Mouse (Mus musculus) limb, embryonic 12.5 days (tissue): ENCODE measurements around the gene Itsn1. TPM values are rescaled to one million over a fixed set of nuclear protein-coding genes. Genes with fewer than 3 reads are reported as not detected.

Experiments used
- ATAC-seq: fragments of 200-750 bp; cut with Nextera tagmentation; 2 replicates; pipeline ENCODE4 v1.8.0; 2017; ENCODE audit warnings: low read depth, moderate TSS enrichment; ENCODE audit not compliant: insufficient number of reproducible peaks, insufficient read depth, low FRiP score, low TSS enrichment
- H3K27ac ChIP-seq: fragments of 300-500 bp; sonication (generic); 2 replicates; pipeline ENCODE4 v1.5.1; 2016; ENCODE audit warnings: mild to moderate bottlenecking, moderate library complexity
- H3K27me3 ChIP-seq: fragments of 300-500 bp; sonication (generic); 2 replicates; pipeline ENCODE4 v1.6.1; 2016; ENCODE audit warnings: mild to moderate bottlenecking, moderate library complexity
- H3K36me3 ChIP-seq: fragments of 300-500 bp; sonication (generic); 2 replicates; pipeline ENCODE4 v1.6.1; 2016; ENCODE audit warnings: mild to moderate bottlenecking, moderate library complexity
- H3K4me1 ChIP-seq: fragments of 300-500 bp; sonication (generic); replicated peaks from 2 replicates; pipeline ENCODE4 v1.6.1; 2016
- H3K4me2 ChIP-seq: fragments of 300-500 bp; sonication (generic); 2 replicates; pipeline ENCODE4 v1.6.1; 2016; ENCODE audit warnings: mild to moderate bottlenecking, moderate library complexity
- H3K4me3 ChIP-seq: fragments of 300-500 bp; sonication (generic); replicated peaks from 2 replicates; pipeline ENCODE4 v1.5.1; 2016; ENCODE audit warnings: mild to moderate bottlenecking
- H3K9ac ChIP-seq: fragments of 300-500 bp; sonication (generic); replicated peaks from 2 replicates; pipeline ENCODE4 v1.6.1; 2016; ENCODE audit warnings: mild to moderate bottlenecking, moderate library complexity
- H3K9me3 ChIP-seq: fragments of 300-500 bp; sonication (generic); 2 replicates; pipeline ENCODE4 v1.6.1; 2016; ENCODE audit warnings: mild to moderate bottlenecking, moderate library complexity
- WGBS: fragments of 180-500 bp; shearing (Covaris S2); methylation state at CpG from one replicate; pipeline ENCODE4 v1.1.7; 2016; 5-methylcytosine and 5-hydroxymethylcytosine counted together
- polyA plus RNA-seq: library from polyadenylated mRNA; unstranded; fragments of >200 nt; fragmentation: Nextera tagmentation; extraction: Ambion mirVana; gene quantifications from 2 replicates; pipeline ENCODE4 v1.2.1, GENCODE M21; 2016

Gene Itsn1
- polyA plus RNA-seq, 1 experiment from 2014 or later = 39.8 TPM

DNA sequence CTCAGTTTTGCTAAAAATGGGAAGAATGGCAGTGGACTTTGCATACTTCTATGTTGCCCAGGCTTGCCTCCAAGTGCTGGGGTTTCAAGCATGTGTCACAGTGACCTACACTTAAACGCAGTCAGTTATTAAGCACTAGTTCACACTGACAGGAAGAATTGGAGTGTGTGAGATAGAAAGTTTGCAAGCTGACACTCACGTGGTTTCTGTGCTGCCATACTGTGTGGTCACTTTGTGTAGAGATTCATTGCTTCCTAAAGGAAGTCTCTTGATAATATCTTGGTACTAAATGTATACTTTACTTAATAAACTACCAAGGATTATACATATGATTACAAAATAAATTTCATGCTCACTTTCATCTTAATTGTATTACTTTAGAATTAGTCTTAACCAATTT lies 3.7 kb downstream of the Itsn1 start:
- no peak overlapping the region for H3K4me3 ChIP-seq
- H3K9me3 ChIP-seq = no peaks in the 10 kb centered on the region
- no peaks in the 10 kb centered on the region for H3K27me3 ChIP-seq
- no peaks in the 10 kb centered on the region for H3K36me3 ChIP-seq
- H3K9ac ChIP-seq = no peak overlapping the region
- no peak overlapping the region for H3K4me2 ChIP-seq
- 67% methylated on average over 2 of the region's 2 CpGs for whole genome bisulfite sequencing
- no peak for ATAC-seq
- H3K4me1 ChIP-seq = peaks cover 26% of the 10 kb centered on the region
- no peak overlapping the region for H3K27ac ChIP-seq

DNA sequence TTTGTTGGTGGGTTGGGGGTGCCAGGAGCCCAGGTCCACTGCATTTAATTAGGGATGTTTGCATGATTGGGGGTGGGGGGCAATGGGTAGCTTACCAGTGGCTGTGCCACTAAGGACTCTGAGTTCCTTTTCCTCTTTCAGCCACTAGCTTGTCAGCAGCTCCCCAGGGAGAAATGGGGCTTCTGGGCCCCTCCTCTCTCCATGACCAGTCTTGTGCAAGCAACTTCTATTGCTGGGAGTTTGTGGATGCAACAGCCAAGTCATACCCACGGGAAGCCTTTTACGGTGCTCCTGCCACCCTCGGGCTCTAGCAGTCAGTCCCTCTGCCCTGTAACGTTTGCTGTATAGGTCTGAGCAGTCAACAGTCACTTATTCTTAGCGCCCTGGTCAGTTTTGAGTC lies 5.7 kb downstream of the Itsn1 start:
- H3K27me3 ChIP-seq = no peaks in the 10 kb centered on the region
- H3K36me3 ChIP-seq = no peaks in the 10 kb centered on the region
- ATAC-seq = no peak
- no peak overlapping the region for H3K4me2 ChIP-seq
- 64% methylated on average over 5 of the region's 5 CpGs for WGBS
- H3K4me3 ChIP-seq = no peak overlapping the region
- no peaks in the 10 kb centered on the region for H3K9me3 ChIP-seq
- H3K9ac ChIP-seq = no peak overlapping the region
- peaks cover 24% of the 10 kb centered on the region for H3K4me1 ChIP-seq
- no peak overlapping the region for H3K27ac ChIP-seq

DNA sequence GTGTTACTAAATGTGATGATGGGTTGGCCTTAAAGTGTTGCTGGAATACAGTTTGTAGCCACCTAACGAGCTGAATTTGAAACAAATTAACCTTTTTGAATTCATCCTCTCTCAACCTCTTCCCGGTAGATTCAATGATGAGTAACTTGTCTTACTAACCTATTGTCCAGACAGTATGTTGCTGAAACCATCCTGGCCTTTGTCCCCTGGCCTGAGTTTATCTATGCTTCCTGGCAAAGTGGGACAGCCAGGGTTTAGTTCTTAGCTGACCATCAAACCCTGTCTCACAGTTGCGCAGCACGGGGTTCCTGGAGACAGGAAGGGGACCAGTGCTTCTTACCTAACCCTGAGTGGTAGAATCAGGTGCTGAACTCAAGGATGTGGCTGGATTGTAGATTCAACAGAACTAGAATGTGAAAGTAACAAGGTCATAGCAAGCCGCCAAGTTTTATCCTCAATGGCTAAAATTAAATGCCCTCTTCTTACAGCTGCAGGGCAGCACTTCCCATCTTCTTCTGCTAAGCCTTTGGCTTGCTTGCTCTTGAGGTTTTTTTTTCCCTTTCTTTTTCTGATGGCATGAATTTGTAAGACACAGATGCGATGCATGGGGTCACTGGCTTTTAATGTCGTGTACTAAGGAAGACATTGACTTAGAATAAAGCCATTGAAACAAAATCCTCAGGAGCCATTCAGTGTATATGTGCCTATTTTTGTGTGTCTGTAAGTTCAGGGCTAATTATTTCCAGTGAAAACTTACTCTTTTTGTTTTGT lies 7.2 kb downstream of the Itsn1 start:
- H3K4me1 ChIP-seq = peaks cover 21% of the 10 kb centered on the region
- no peaks in the 10 kb centered on the region for H3K36me3 ChIP-seq
- no peak overlapping the region for H3K4me2 ChIP-seq
- 82% methylated on average over 7 of the region's 7 CpGs for WGBS
- no peak for ATAC-seq
- H3K9ac ChIP-seq = no peak overlapping the region
- no peak overlapping the region for H3K27ac ChIP-seq
- H3K9me3 ChIP-seq = no peaks in the 10 kb centered on the region
- no peak overlapping the region for H3K4me3 ChIP-seq
- no peaks in the 10 kb centered on the region for H3K27me3 ChIP-seq

DNA sequence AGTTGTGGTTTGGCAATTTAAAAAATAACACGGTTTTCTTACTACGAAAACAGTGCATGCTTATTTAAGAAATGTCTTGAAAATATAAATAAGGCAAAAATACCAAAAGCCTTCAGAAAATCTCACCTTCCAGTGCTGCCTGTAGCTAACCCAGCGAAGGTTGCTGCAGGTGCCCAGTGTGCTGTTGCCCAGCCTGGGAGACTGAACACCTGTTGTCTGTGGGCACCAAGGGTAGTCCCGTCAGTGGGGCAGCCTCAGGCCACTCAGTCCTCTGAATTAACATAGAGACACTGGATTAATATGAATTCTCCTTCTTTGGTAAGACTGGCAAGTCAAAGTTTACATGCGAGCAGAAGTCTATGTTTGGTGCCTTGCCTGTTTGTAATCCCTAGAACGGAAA lies 9.4 kb downstream of the Itsn1 start:
- Histone ChIP-seq H3K36me3 (no peaks in the 10 kb centered on the region), H3K9ac (no peak overlapping the region), H3K9me3 (no peaks in the 10 kb centered on the region), H3K4me3 (no peak overlapping the region), H3K27ac (no peak overlapping the region), H3K27me3 (no peaks in the 10 kb centered on the region), H3K4me1 (peaks cover 19% of the 10 kb centered on the region), H3K4me2 (no peak overlapping the region)
- 86% methylated on average over 6 of the region's 6 CpGs for WGBS
- ATAC-seq = no peak

DNA sequence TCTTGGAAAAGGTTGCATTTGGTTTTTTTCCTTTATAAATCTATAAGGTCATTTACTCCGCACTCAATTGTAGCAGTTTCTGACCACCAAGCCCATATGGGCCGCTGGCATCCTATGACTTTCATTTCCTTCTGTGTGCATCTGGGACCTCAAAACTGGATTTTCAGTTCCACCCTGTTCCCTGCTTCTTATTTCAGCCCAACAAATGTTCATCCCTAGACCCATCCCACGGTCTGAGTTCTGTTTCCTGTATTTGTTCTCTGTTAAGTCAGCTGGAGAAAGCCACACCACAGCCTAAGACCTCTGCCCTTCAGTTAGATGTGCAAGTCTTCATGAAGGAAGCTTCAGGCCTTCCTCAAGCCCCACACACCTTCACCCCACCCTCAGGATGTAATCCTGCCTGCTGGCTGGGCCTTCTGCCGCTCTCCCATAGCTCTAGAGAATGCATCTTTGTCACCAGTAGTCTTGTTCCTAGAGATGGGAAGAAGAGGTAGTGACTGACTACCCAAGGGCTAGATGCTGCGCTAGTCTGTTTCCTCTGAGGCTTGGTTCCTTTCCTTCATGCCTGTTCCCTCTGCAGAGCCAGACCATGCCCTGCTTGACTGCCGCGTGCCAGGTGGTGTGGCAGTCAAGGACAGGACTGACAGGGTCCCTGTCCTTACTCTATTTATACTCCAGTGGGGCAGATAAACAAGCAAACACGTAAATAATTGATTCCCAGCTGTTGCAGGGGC lies 11.3 kb downstream of the Itsn1 start:
- Histone ChIP-seq H3K27ac (no peak overlapping the region), H3K4me2 (no peak overlapping the region), H3K27me3 (no peaks in the 10 kb centered on the region), H3K4me1 (peaks cover 20% of the 10 kb centered on the region), H3K9ac (no peak overlapping the region), H3K36me3 (no peaks in the 10 kb centered on the region), H3K4me3 (no peak overlapping the region), H3K9me3 (no peaks in the 10 kb centered on the region)
- ATAC-seq = no peak
- 67% methylated on average over 8 of the region's 8 CpGs for WGBS

DNA sequence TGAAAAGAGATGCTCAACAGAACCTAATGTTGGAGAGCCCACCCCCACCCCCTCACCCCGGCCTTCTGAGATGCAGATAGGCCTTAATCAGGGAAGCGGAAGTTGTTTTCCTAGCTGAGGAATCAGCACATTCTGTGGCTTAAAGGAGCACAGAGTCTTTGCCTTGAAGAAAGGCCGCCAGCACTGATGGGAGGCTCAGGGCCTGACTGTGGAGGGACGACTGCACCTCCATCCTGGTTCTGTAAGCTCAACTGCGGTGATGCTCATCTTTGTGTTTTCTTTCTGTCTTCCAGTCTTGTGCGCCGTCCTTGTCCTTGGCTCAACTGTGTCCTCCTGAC lies 11.8 kb downstream of the Itsn1 start:
- no peaks in the 10 kb centered on the region for H3K9me3 ChIP-seq
- no peak for ATAC-seq
- 62% methylated on average over 7 of the region's 7 CpGs for WGBS
- no peak overlapping the region for H3K27ac ChIP-seq
- H3K36me3 ChIP-seq = no peaks in the 10 kb centered on the region
- H3K27me3 ChIP-seq = no peaks in the 10 kb centered on the region
- no peak overlapping the region for H3K4me2 ChIP-seq
- no peak overlapping the region for H3K9ac ChIP-seq
- no peak overlapping the region for H3K4me3 ChIP-seq
- H3K4me1 ChIP-seq = peaks cover 26% of the 10 kb centered on the region

DNA sequence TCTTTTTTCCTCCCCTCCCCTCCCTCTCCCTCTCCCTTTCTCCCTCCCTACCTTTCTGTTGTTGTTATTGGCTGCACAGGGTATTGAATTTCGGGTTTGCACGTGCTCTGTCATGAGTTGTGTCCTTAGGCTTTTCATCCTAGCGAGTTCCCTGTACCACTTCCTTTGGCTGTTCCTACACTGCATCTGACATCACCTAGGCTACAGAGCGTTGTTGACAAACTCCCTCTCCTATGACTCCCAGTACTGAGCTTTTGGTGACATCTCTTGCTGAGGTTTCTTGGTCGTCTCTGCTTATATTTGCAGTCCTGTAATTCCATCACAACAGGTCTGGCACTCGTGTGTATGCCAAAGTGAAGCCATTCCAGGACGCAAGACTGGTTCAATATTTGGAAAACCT lies 14.0 kb downstream of the Itsn1 start:
- Histone ChIP-seq H3K4me3 (no peak overlapping the region), H3K4me1 (peaks cover 34% of the 10 kb centered on the region), H3K36me3 (no peaks in the 10 kb centered on the region), H3K27me3 (no peaks in the 10 kb centered on the region), H3K9ac (no peak overlapping the region), H3K9me3 (no peaks in the 10 kb centered on the region), H3K27ac (no peak overlapping the region), H3K4me2 (no peak overlapping the region)
- 73% methylated on average over 7 of the region's 7 CpGs for WGBS
- no peak for ATAC-seq

DNA sequence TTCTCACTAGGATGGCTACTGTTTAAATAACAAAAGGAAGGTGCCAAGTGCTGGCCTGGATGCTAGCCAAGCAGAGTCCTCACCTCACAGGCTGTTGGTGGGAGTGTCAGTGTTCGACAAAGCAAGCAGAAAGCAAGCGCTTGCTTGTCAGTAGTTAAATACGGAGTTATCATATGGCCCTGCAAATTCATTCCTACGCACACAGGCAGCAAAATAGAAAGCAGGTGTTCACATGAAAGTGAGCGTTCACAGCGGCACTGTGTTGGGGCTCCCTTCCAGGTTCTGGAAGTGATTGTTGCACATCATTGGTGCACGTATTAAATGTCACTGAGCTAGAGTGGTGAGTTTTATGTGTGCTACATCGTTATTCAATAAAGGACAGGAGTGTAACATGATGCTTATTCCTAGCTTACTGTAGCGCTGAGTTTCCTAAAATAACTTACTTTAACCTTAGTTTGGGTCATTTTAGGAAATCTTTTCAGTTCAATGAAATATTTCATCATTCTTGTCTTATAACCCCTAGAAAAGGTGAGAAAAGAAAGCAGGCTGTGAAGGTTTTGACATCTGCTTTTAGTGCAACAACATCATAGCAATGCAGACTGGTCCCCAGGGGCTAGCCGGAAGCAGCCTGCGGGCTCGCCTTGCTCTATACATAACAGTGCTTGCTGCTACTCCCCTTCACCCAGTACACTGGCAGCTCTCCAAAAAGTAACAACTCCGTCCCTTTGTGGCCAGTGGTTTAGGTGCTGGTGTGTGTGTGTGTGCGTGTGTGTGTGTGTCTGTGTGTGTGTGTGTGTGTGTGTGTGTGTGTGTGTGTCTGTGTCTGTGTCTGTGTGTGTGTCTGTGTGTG lies 17.2 kb downstream of the Itsn1 start:
- peak; percentile 96 for ATAC-seq
- Histone ChIP-seq H3K27ac (peak overlapping the region; percentile 62; the same call in 1 of the 2 replicates), H3K9me3 (no peaks in the 10 kb centered on the region), H3K36me3 (peaks cover 3% of the 10 kb centered on the region; the same call in 1 of the 2 replicates), H3K4me2 (peak overlapping the region; percentile 25), H3K27me3 (no peaks in the 10 kb centered on the region), H3K4me3 (no peak overlapping the region), H3K9ac (no peak overlapping the region), H3K4me1 (peaks cover 28% of the 10 kb centered on the region)
- 8% methylated on average over 14 of the region's 14 CpGs for WGBS

DNA sequence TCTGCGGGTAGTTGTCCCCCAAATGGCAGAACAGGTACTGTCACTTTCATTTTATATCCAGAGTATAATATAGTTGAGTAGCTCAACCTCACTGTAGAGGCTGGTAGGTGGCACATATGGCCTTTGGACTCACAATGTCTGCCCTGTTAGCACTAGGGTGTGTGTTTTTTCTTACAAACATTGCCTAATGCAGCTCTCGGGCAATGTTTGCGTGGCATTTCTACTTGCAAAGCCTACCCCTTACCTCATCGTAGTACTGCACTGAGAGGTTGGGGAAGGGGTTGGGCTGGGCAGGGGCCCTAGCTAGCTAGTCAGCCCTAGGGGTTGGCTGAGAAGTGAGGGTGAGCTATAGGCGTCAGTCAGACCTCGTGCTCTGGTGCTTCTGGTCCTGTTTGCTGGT lies 18.5 kb downstream of the Itsn1 start:
- Histone ChIP-seq H3K9me3 (no peaks in the 10 kb centered on the region), H3K27me3 (0 out of 2 replicates have a peak, but pooled peaks cover 3% of the 10 kb centered on the region), H3K4me2 (no peak overlapping the region), H3K4me3 (no peak overlapping the region), H3K9ac (no peak overlapping the region), H3K27ac (no peak overlapping the region), H3K36me3 (peaks cover 3% of the 10 kb centered on the region; the same call in 1 of the 2 replicates), H3K4me1 (peaks cover 37% of the 10 kb centered on the region)
- WGBS = 82% methylated on average over 6 of the region's 6 CpGs
- ATAC-seq = no peak

DNA sequence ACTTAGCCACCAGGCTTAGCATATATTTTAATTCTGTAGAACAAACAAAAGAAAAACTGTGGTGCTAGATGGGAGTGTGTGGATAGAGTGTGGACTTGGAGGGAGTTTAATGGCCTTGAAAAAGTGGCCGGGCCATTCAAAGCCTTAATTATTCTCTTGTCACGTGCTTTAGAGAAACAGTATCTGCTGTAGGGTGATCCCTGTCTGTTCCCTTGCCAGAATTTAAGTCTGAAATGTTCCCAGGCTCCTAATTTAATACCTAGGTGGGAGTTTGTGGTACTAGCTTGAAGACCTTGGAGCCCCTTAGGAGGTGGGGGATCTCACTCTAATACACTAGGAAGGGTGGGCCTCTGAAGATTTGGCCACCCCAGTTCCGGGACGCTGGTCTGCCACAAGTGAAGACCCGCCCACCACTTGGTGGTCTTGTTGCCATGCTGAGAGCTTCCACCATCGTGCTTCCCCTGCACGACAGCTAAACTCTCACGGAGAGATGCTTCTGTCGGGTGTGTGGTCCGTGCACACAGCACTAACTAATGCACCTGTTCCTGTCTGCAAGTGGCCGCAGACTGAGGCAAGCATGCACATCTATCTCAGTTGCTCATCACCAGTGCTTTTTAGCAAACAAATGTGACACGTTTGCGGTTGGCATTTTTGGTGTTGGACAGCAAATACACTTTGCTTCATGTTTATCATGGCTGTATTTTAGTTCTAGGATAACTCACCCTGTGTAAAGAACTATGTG lies 22.7 kb downstream of the Itsn1 start:
- Histone ChIP-seq H3K9ac (no peak overlapping the region), H3K27me3 (peaks cover 6% of the 10 kb centered on the region; the same call in 1 of the 2 replicates), H3K27ac (no peak overlapping the region), H3K4me2 (no peak overlapping the region), H3K9me3 (no peaks in the 10 kb centered on the region), H3K4me3 (no peak overlapping the region), H3K36me3 (peaks cover 3% of the 10 kb centered on the region; the same call in 1 of the 2 replicates), H3K4me1 (peaks cover 20% of the 10 kb centered on the region; the same call in 1 of the 2 replicates)
- no peak for ATAC-seq
- WGBS = 78% methylated on average over 13 of the region's 13 CpGs
